Mouse (Mus musculus): ENCODE results near the gene Nfib. TPM values are rescaled to one million over a fixed set of nuclear protein-coding genes. Genes with fewer than 3 reads are reported as not detected.
A peak's percentile ranks its signal among the peaks of the same experiment; 100 is the strongest.

Nfib gene
- polyA plus RNA-seq, 1 experiment from 2014 or later: 60.0 TPM

- no peak overlapping the region for H3K4me2 ChIP-seq
- H3K36me3 ChIP-seq: no peaks in the 10 kb centered on the region
- no peak overlapping the region for H3K4me3 ChIP-seq
- no peaks in the 10 kb centered on the region for H3K27me3 ChIP-seq
- H3K27ac ChIP-seq: no peak overlapping the region
- 94% methylated on average over 1 of the region's 1 CpGs for WGBS
- no peaks in the 10 kb centered on the region for H3K9me3 ChIP-seq (replicated peaks)
- H3K9ac ChIP-seq: no peak overlapping the region
- no peak for ATAC-seq (replicated peaks; ENCODE audit: insufficient number of reproducible peaks, insufficient read depth, low FRiP score, low read depth)
- H3K4me1 ChIP-seq (replicated peaks): peaks cover 5% of the 10 kb centered on the region; the same call in 1 of the 2 replicates
These were observed 157.3 kb downstream of the Nfib start for GRCm38 (mm10) chr4:82548247-82548646.

GRCm38 (mm10) chr4:82543936-82544335 lies 161.6 kb downstream of the Nfib start:
- Histone ChIP-seq H3K4me2 (no peak overlapping the region), H3K27me3 (no peaks in the 10 kb centered on the region), H3K9me3 (replicated peaks) (no peaks in the 10 kb centered on the region), H3K9ac (no peak overlapping the region), H3K36me3 (no peaks in the 10 kb centered on the region), H3K27ac (no peak overlapping the region), H3K4me3 (no peak overlapping the region), H3K4me1 (replicated peaks) (peaks cover 29% of the 10 kb centered on the region)
- WGBS: 71% methylated on average over 3 of the region's 3 CpGs
- ATAC-seq (replicated peaks; ENCODE audit: insufficient number of reproducible peaks, insufficient read depth, low FRiP score, low read depth): no peak

- no peaks in the 10 kb centered on the region for H3K9me3 ChIP-seq (replicated peaks)
- H3K27ac ChIP-seq: no peak overlapping the region
- H3K4me1 ChIP-seq (replicated peaks): peaks cover 34% of the 10 kb centered on the region
- H3K36me3 ChIP-seq: no peaks in the 10 kb centered on the region
- no peak for ATAC-seq (replicated peaks; ENCODE audit: insufficient number of reproducible peaks, insufficient read depth, low FRiP score, low read depth)
- no peak overlapping the region for H3K4me3 ChIP-seq
- H3K4me2 ChIP-seq: no peak overlapping the region
- H3K27me3 ChIP-seq: no peaks in the 10 kb centered on the region
- no peak overlapping the region for H3K9ac ChIP-seq
- 81% methylated on average over 4 of the region's 4 CpGs for WGBS
These were observed 162.2 kb downstream of the Nfib start for GRCm38 (mm10) chr4:82543398-82543740.

DNA sequence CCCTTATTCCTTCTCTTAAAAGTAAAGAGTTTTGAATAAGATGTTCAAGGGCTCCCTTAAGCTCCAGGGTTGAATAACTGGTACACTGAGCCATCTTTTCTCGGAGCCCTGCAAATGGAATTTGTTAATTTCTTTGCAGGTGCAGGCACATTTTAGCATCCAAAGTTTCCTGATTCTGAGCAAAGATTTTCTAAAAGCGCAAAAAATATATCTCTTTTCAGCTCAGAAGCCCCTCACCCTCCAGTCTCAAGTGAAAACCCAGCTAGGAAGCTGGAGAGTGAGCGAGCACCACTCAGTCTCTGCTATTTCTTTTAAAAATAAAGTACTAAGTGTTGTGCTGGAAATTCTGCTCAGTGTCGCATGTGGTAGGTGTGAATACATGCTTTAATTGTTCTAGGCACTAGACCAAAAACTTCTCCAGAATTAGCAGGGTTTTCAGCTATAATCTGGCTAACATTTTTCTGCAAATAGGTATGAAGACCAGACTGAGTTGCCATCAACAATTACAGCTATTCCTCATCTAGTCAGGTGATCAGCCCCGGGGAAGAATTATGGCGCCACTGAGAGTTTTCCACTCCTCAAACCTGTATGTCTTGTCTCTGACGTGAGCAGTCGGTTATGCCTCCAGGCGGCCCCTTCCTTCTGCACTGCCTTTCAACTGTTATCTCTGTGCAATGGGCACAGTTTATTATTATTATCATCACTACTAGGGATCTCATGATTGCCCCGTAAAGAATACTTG lies 162.7 kb downstream of the Nfib start:
- Histone ChIP-seq H3K36me3 (no peaks in the 10 kb centered on the region), H3K4me1 (replicated peaks) (peaks cover 36% of the 10 kb centered on the region), H3K4me3 (no peak overlapping the region), H3K27me3 (no peaks in the 10 kb centered on the region), H3K9me3 (replicated peaks) (no peaks in the 10 kb centered on the region), H3K27ac (no peak overlapping the region), H3K4me2 (no peak overlapping the region), H3K9ac (no peak overlapping the region)
- 65% methylated on average over 10 of the region's 10 CpGs for WGBS
- no peak for ATAC-seq (replicated peaks; ENCODE audit: insufficient number of reproducible peaks, insufficient read depth, low FRiP score, low read depth)

- H3K27ac ChIP-seq: peak overlapping the region; percentile 41
- no peak overlapping the region for H3K4me2 ChIP-seq
- no peaks in the 10 kb centered on the region for H3K36me3 ChIP-seq
- H3K4me3 ChIP-seq: no peak overlapping the region
- H3K9me3 ChIP-seq (replicated peaks): no peaks in the 10 kb centered on the region
- H3K27me3 ChIP-seq: no peaks in the 10 kb centered on the region
- WGBS: 33% methylated on average over 7 of the region's 7 CpGs
- H3K4me1 ChIP-seq (replicated peaks): peaks cover 42% of the 10 kb centered on the region
- peak; percentile 52; the same call in 1 of the 2 replicates for ATAC-seq (replicated peaks; ENCODE audit: insufficient number of reproducible peaks, insufficient read depth, low FRiP score, low read depth)
- no peak overlapping the region for H3K9ac ChIP-seq
These were observed 163.5 kb downstream of the Nfib start for GRCm38 (mm10) chr4:82541894-82542510.

- no peaks in the 10 kb centered on the region for H3K36me3 ChIP-seq
- H3K4me3 ChIP-seq: no peak overlapping the region
- H3K27me3 ChIP-seq: no peaks in the 10 kb centered on the region
- WGBS: 62% methylated on average over 5 of the region's 5 CpGs
- no peak for ATAC-seq (replicated peaks; ENCODE audit: insufficient number of reproducible peaks, insufficient read depth, low FRiP score, low read depth)
- H3K27ac ChIP-seq: no peak overlapping the region
- no peak overlapping the region for H3K4me2 ChIP-seq
- no peak overlapping the region for H3K9ac ChIP-seq
- H3K4me1 ChIP-seq (replicated peaks): peaks cover 57% of the 10 kb centered on the region
- no peaks in the 10 kb centered on the region for H3K9me3 ChIP-seq (replicated peaks)
These were observed 165.0 kb downstream of the Nfib start for GRCm38 (mm10) chr4:82540466-82540990.

- H3K27ac ChIP-seq: no peak overlapping the region
- H3K4me2 ChIP-seq: no peak overlapping the region
- no peaks in the 10 kb centered on the region for H3K9me3 ChIP-seq (replicated peaks)
- no peaks in the 10 kb centered on the region for H3K27me3 ChIP-seq
- no peak overlapping the region for H3K9ac ChIP-seq
- 57% methylated on average over 2 of the region's 2 CpGs for WGBS
- peaks cover 62% of the 10 kb centered on the region for H3K4me1 ChIP-seq (replicated peaks)
- no peak for ATAC-seq (replicated peaks; ENCODE audit: insufficient number of reproducible peaks, insufficient read depth, low FRiP score, low read depth)
- no peak overlapping the region for H3K4me3 ChIP-seq
- H3K36me3 ChIP-seq: no peaks in the 10 kb centered on the region
These were observed 165.5 kb downstream of the Nfib start for GRCm38 (mm10) chr4:82540048-82540410.

- Histone ChIP-seq H3K27me3 (no peaks in the 10 kb centered on the region), H3K4me3 (no peak overlapping the region), H3K36me3 (no peaks in the 10 kb centered on the region), H3K4me2 (peak overlapping the region; percentile 83), H3K9ac (peak overlapping the region; percentile 37), H3K9me3 (replicated peaks) (no peaks in the 10 kb centered on the region), H3K27ac (no peak overlapping the region), H3K4me1 (replicated peaks) (peaks cover 67% of the 10 kb centered on the region)
- 25% methylated on average over 8 of the region's 8 CpGs for WGBS
- no peak for ATAC-seq (replicated peaks; ENCODE audit: insufficient number of reproducible peaks, insufficient read depth, low FRiP score, low read depth)
These were observed 166.0 kb downstream of the Nfib start for GRCm38 (mm10) chr4:82539406-82540047.

- ATAC-seq (replicated peaks; ENCODE audit: insufficient number of reproducible peaks, insufficient read depth, low FRiP score, low read depth): no peak
- WGBS: 16% methylated on average over 9 of the region's 9 CpGs
- peaks cover 70% of the 10 kb centered on the region for H3K4me1 ChIP-seq (replicated peaks)
- peak overlapping the region; percentile 38 for H3K27ac ChIP-seq
- H3K4me2 ChIP-seq: peak overlapping the region; percentile 83
- H3K27me3 ChIP-seq: no peaks in the 10 kb centered on the region
- H3K36me3 ChIP-seq: no peaks in the 10 kb centered on the region
- H3K9me3 ChIP-seq (replicated peaks): no peaks in the 10 kb centered on the region
- H3K4me3 ChIP-seq: peak overlapping the region; percentile 47
- peak overlapping the region; percentile 66 for H3K9ac ChIP-seq
These were observed 166.7 kb downstream of the Nfib start for GRCm38 (mm10) chr4:82538815-82539214.

DNA sequence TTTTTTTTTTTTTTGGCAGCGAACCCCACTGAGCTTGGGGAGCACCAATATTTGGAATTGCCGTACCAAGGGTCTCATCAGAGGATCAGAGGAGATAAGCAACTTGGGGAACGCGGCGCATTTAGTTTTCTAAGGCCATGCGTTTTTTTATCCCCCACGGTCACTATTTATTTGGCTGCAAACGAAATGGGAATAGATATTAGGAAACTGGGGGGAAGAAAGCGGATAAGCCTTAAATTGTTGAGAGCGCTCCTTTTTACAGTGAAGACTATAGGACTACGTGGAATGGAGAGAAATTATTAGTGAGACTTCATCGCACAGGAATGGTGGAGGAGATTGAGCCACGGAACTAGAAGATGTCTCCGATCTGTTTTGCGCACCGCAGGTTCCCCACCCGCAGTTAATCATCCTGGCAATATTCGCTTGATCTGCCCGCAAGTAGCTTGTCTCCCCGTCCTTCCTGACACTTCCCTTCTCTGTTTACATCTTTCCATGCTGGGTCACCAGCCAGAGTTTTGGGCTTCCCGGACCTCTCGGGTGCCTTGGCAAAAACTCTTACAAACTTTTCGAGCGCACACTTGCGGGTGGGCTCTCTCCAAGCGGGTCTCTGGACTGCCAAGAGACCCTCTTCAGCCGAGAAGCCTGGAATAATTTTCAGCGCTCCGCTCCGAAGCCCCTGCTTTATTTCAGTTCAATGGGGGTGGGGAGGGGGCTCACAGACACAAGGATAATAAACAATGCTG lies 167.3 kb downstream of the Nfib start:
- Histone ChIP-seq H3K9ac (peak overlapping the region; percentile 66), H3K4me3 (peak overlapping the region; percentile 47), H3K27ac (peak overlapping the region; percentile 77), H3K9me3 (replicated peaks) (no peaks in the 10 kb centered on the region), H3K4me2 (peak overlapping the region; percentile 83), H3K27me3 (no peaks in the 10 kb centered on the region), H3K4me1 (replicated peaks) (peaks cover 72% of the 10 kb centered on the region), H3K36me3 (no peaks in the 10 kb centered on the region)
- 3% methylated on average over 30 of the region's 30 CpGs for WGBS
- ATAC-seq (replicated peaks; ENCODE audit: insufficient number of reproducible peaks, insufficient read depth, low FRiP score, low read depth): no peak

All from heart, embryonic 15.5 days (tissue).